Comparison of ENCODE assay signal across 22 mouse cellular contexts in the genomic region with DNA sequence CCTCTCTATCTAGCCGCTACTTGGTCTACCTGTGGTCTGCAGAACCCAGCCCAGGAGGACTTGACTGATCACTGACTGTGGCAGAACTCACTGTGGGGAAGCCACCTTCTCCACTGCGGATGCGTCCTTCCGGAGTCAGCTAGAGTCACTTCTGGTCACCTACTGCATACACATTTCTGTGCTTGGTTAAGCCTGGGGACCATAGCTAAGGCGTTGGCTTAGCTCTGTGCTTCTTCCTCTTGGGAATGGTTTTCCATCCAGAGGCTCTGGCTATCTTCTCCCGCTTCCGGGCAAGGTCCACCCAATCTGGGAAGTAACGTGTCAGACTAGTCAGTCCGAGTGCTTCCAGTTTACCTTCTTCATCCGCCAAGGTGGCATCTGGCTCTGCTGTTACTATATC. TPM values are rescaled to one million over a fixed set of nuclear protein-coding genes. Genes with fewer than 3 reads are reported as not detected.
DNase-seq lines count a peak whose midpoint lies in the region; ATAC-seq lines count a peak whose summit lies in the region.
"Had no signal": no experiment of that assay in that cellular context is flagged by ENCODE, and none has a peak within 500 bp of the region (broad histone marks: within the 10 kb centered on the region; RNA-seq: fewer than 3 reads in every experiment).

No protein-coding gene starts in this region.

- no peaks in the 10 kb centered on the region for H3K36me3 ChIP-seq in heart, embryonic 10.5 days
- no peaks in the 10 kb centered on the region for H3K36me3 ChIP-seq in heart, embryonic 12.5 days
- no peaks in the 10 kb centered on the region for H3K36me3 ChIP-seq in heart, embryonic 14.5 days (ENCODE audit: control insufficient read depth, insufficient read depth, low read length)
- H3K36me3 ChIP-seq: embryonic facial prominence, embryonic 13.5 days; embryonic facial prominence, embryonic 15.5 days; forebrain, embryonic 10.5 days; forebrain, embryonic 12.5 days had no signal

- no peak overlapping the region for H3K4me3 ChIP-seq in heart, embryonic 10.5 days
- no peak overlapping the region for H3K4me3 ChIP-seq in heart, embryonic 12.5 days
- H3K4me3 ChIP-seq in heart, embryonic 14.5 days (ENCODE audit: control insufficient read depth in 1 of 2, insufficient read depth in 1 of 2, low read depth in 1 of 2, low read length in 2 of 2), result no peak overlapping the region
- H3K4me3 ChIP-seq: embryonic facial prominence, embryonic 13.5 days; embryonic facial prominence, embryonic 15.5 days; erythroblast, embryonic 14.5 days; forebrain, embryonic 10.5 days; forebrain, embryonic 12.5 days had no signal

- H3K4me1 ChIP-seq in heart, embryonic 10.5 days, result peaks cover 13% of the 10 kb centered on the region
- peaks cover 6% of the 10 kb centered on the region; the same call in 1 of the 2 replicates for H3K4me1 ChIP-seq in heart, embryonic 12.5 days (replicated peaks)
- peaks cover 0 to 7% of the 10 kb centered on the region in 2 experiments; a peak in 1 of 4 replicates for H3K4me1 ChIP-seq in heart, embryonic 14.5 days (ENCODE audit: control insufficient read depth in 2 of 2, insufficient read depth in 2 of 2, low read length in 2 of 2)
- H3K4me1 ChIP-seq: embryonic facial prominence, embryonic 15.5 days had no signal

- no peak overlapping the region for H3K9ac ChIP-seq in heart, embryonic 12.5 days
- H3K9ac ChIP-seq in heart, embryonic 14.5 days (ENCODE audit: low read length), result no peak overlapping the region
- H3K9ac ChIP-seq: embryonic facial prominence, embryonic 13.5 days; embryonic facial prominence, embryonic 15.5 days; forebrain, embryonic 12.5 days had no signal

- H3K4me2 ChIP-seq in heart, embryonic 12.5 days, result no peak overlapping the region
- no peak overlapping the region for H3K4me2 ChIP-seq in heart, embryonic 14.5 days (ENCODE audit: low read length)
- H3K4me2 ChIP-seq: embryonic facial prominence, embryonic 13.5 days; embryonic facial prominence, embryonic 15.5 days; forebrain, embryonic 12.5 days had no signal

- no peak for DNase-seq in heart, embryonic 10.5 days (ENCODE audit: low spot score)
- no peak for DNase-seq in heart, postnatal 25 days (ENCODE audit: low spot score)
- DNase-seq in heart, adult 9 months (ENCODE audit: low spot score in 2 of 2), result no peak
- no peak for DNase-seq in heart, adult 8-10 months (ENCODE audit: low spot score)
- DNase-seq: adrenal gland, adult 2 months; adrenal gland, postnatal 10 days; adrenal gland, postnatal 25 days; cerebellum, adult 11 months; cerebellum, adult 18-20 months; cerebellum, adult 8-10 months; cerebellum, adult 9-11 months; cerebellum, postnatal 14 days; cerebellum, postnatal 36 days; embryo, embryonic 11 days had no signal

- 0 out of 2 replicates have a peak overlapping the region, but pooled peaks have one; percentile 22 for H3K27ac ChIP-seq in heart, embryonic 10.5 days
- H3K27ac ChIP-seq in heart, embryonic 12.5 days (ENCODE audit: poor library complexity, severe bottlenecking), result peak overlapping the region; percentile 29
- H3K27ac ChIP-seq in heart, embryonic 14.5 days (replicated peaks in 1 of 2; ENCODE audit: control insufficient read depth in 1 of 2, insufficient read depth in 1 of 2, low read depth in 2 of 2, low read length in 2 of 2), result peak overlapping the region in 1 of 2 experiments; percentile 52; a peak in 1 of 4 replicates
- H3K27ac ChIP-seq: embryonic facial prominence, embryonic 13.5 days; embryonic facial prominence, embryonic 15.5 days; forebrain, embryonic 10.5 days; forebrain, embryonic 12.5 days had no signal

- no peaks in the 10 kb centered on the region for H3K27me3 ChIP-seq in heart, embryonic 10.5 days (ENCODE audit: insufficient read depth, poor library complexity, severe bottlenecking)
- H3K27me3 ChIP-seq in heart, embryonic 12.5 days (replicated peaks), result no peaks in the 10 kb centered on the region
- no peaks in the 10 kb centered on the region for H3K27me3 ChIP-seq in heart, embryonic 14.5 days (ENCODE audit: control insufficient read depth, insufficient read depth, low read length)
- H3K27me3 ChIP-seq: embryonic facial prominence, embryonic 13.5 days; embryonic facial prominence, embryonic 15.5 days; forebrain, embryonic 12.5 days had no signal

- peak; percentile 60 for ATAC-seq in heart, embryonic 12.5 days (ENCODE audit: insufficient number of reproducible peaks, low FRiP score)
- ATAC-seq in heart, embryonic 14.5 days (ENCODE audit: insufficient number of reproducible peaks, insufficient read depth, low FRiP score, low read depth), result peak; percentile 54; the same call in 1 of the 2 replicates
- ATAC-seq: forebrain, embryonic 14.5 days had no signal

- 60% methylated on average over 10 of the region's 10 CpGs for WGBS in heart, embryonic 10.5 days
- 54% methylated on average over 10 of the region's 10 CpGs for WGBS in heart, embryonic 12.5 days
- WGBS in heart, embryonic 14.5 days, result 53% methylated on average over 10 of the region's 10 CpGs

- no peaks in the 10 kb centered on the region for H3K9me3 ChIP-seq in heart, embryonic 10.5 days
- no peaks in the 10 kb centered on the region for H3K9me3 ChIP-seq in heart, embryonic 12.5 days (replicated peaks)
- H3K9me3 ChIP-seq in heart, embryonic 14.5 days (ENCODE audit: control insufficient read depth, low read length), result no peaks in the 10 kb centered on the region
- H3K9me3 ChIP-seq: embryonic facial prominence, embryonic 13.5 days; embryonic facial prominence, embryonic 15.5 days; forebrain, embryonic 10.5 days; forebrain, embryonic 12.5 days had no signal

- intact Hi-C loops in heart, postnatal 25 days (cut with DNase I), result no loop called here

RNA-seq across cellular contexts. Expression of a gene that starts 56.4 kb away (rescaled TPM):
- 7.0 and 9.7 TPM in 2 replicates for polyA plus RNA-seq in heart, embryonic 10.5 days (2016; fragmentation: Nextera tagmentation; extraction: Ambion mirVana)
- 1 to 10 TPM; 6.0 to 8.2 TPM for total RNA-seq in heart, postnatal 25 days (2021)
- polyA plus RNA-seq in heart, embryonic 12.5 days (2016; fragmentation: Nextera tagmentation; extraction: Ambion mirVana), result 7.4 and 8.0 TPM in 2 replicates
- 5.2 and 6.4 TPM in 2 replicates for polyA plus RNA-seq in heart, embryonic 14.5 days (2014; fragmentation: Nextera tagmentation; extraction: Ambion mirVana)
- 1 to 10 TPM; 7.7 to 8.0 (median 7.8) TPM for total RNA-seq in heart, adult 8-10 months (2022)
